Mouse (Mus musculus) kidney, adult 18-20 months (tissue): ENCODE measurements at regions not wholly inside any gene's neighbourhood (a gene's known extent, or its start where the extent isn't known, plus 50 kb on each side); places are given as distances from the start of the nearest gene placed in this dataset.

Experiments
- DNase-seq: peaks from one replicate; pipeline ENCODE4 v3.0.0; 2021

GRCm38 (mm10) chr13:97555312-97555711 is 205.1 kb downstream of the Gm10260 start:
- DNase-seq = no peak

DNA sequence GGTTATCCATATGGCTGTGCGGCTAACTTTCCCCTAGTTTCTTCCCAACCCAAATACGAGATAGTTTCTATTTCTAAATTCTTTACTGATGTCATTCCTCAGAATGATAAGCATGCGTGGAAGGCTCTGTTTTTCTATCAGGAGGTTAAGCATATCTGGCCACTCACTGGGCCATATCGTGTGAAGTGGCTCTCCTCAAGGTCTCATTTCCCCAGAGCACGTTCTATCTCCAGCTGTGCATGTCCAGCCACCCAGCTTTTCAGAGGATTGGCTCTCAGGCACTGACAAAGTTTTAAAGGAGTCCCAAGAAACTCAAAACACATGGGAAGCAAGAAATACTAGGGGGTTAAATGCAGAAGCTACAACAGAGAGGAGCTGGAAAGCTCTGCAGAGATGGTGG is 205.8 kb downstream of the Gm10260 start:
- DNase-seq = no peak

DNA sequence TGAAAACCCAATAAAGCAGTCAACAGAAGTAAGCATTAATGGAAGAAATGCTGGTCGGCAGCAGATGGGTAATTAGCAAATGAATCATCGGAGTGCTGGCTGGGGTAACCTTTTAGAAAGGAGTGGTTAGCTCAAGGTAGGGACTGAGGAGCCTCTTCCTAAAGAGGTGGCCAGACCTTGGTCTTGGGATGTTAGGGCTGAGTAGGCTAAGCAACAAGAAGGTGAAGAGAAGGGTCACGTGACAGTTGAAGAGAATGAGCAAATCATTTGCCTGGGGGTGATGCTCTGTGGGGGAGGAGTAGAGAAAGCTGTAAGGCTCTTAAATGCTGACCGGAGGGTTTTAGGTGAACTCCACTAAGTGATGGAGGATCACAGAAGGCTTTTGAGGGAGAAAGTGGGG is 208.2 kb downstream of the Gm10260 start:
- no peak for DNase-seq

- no peak for DNase-seq
These were observed 209.6 kb downstream of the Gm10260 start for GRCm38 (mm10) chr13:97550880-97551279.

DNA sequence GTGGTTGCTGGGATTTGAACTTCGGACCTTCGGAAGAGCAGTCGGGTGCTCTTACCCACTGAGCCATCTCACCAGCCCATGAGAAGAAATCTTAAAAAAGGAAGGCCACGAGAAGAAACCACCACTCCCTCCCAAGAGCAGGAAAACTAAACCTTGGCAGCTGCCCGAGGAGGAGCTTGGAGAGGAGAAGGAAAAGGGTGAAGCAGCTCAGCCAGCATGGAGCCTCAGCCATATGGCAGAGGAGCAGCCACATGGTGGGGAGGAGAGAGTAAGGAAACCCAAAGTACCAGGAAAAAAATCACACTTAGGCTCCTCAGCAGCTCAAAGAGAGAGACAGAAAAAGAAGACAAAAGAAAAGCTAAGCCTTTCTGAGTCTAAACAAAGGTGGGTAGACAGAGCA is 210.3 kb downstream of the Gm10260 start:
- DNase-seq = no peak

GRCm38 (mm10) chr13:97549384-97549783 is 211.0 kb downstream of the Gm10260 start:
- DNase-seq = no peak

DNA sequence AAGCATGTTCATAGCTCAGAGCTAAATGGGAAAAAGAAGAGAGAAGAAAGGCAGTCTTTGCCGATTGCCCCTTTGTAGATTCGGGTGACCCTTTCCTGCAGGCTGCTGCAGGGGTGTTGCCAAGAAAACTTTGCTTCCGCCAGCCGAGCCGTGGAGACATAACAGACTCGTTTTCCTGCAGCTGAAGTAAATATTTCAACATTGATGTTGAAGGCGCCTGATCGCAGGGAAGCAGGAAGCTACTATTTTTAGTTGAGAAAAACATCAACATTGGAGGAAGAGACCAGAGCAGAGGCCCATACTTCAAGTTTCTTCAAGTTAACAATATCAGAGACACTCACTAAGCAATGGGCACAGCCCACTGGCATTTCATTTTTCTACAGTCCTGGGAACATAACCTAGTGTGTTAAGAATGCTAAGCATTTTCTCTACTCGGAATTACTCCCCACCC is 211.9 kb downstream of the Gm10260 start:
- DNase-seq = peak; percentile 48

- no peak for DNase-seq
These were observed 213.5 kb downstream of the Gm10260 start for GRCm38 (mm10) chr13:97546936-97547335.

GRCm38 (mm10) chr13:97545971-97546454 is 214.4 kb downstream of the Gm10260 start:
- DNase-seq = no peak

DNA sequence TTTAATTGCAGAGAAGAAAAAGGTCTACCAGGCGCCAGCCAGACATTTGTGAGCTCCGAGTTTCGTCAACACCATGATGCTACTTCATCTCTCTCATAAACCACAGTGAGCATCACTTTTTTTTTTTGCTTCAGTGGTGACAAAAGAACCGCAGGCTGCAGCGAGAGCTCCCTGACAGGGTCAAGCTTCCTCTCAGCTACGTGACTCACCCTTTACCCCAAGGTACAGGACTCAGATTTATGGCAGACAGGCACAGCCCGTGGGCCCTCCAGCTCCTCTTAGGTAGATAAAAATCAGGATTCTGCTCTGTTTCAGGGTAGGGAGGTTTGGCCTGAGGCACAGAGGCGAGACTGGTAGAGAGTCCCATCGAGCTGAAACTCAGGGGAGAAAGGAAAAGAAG is 220.7 kb downstream of the Gm10260 start:
- no peak for DNase-seq

DNA sequence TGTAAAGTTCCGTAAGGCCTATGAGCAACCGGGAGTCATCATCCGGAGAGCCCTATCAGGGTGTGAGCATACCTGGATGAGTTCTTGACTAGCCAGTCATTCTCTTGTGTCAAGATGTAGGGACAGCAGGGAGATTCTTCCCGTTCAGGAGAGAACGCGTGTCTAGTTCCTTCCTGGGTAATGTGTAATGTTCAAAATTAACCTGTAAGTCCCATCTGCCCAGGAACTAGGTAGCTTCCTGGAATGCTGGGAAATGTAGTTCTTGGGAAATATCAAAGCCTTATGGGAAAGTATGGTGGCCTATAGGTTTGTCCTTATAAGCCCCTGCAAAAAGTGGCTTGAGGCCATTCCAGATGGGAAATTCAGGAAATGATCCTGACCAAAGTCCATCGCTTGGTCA is 222.0 kb downstream of the Gm10260 start:
- no peak for DNase-seq

DNA sequence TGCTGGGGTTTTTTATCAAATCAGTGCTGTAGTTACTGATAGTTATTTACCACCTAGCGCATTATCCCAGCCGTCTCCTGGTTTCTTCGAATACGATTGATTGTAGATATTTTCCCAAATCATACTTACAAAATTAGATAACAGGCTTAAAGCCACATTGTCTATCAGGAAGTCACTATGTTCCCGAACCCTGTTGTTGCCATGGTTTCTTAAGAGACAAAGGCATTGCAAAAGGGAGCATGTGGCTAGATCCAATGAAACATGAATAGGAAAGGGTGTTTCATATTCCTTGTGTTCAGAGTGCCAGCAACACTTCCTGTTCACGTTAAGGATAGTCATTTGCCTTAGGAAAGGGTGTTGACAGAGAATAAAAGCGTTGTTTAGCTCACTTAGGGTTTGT is 222.7 kb downstream of the Gm10260 start:
- DNase-seq = no peak

- DNase-seq = no peak
These were observed 223.2 kb downstream of the Gm10260 start for GRCm38 (mm10) chr13:97537206-97537605.

DNA sequence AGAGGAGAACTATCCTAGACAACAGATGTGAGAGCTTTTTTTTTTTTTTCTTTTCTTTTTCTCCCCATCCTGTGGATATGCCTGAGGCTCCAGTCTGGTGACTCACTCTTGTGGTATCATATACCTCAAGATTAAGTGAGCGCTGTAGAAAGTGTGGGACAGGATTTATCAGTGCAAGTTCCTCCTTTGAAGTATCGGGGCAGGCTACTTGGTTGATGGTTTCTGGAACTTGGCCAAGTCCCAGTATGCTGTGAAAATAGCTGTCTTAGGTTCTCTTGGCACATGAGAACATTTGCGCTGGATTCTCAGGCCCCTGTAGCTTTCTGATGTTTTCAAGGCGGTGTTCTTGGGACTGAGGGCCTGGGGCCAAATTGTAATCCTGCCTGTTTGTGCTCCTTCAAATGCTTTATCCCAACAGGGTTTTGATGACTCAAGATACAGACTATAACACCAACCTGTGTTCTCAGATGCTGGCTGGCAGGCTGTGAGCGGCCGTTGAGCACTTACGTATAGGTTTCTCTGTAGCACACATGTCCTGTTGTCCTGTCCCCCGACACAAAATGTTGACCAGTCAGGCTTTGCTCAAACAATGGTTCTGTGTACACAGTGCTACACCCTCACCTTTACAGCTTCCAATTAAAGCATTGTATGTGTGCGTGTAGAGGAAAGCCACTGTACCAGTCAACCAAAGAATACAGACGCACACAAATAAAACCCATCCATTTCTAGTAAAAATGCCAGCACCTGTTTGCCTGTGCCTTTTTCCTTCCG is 226.4 kb downstream of the Gm10260 start:
- no peak for DNase-seq

DNA sequence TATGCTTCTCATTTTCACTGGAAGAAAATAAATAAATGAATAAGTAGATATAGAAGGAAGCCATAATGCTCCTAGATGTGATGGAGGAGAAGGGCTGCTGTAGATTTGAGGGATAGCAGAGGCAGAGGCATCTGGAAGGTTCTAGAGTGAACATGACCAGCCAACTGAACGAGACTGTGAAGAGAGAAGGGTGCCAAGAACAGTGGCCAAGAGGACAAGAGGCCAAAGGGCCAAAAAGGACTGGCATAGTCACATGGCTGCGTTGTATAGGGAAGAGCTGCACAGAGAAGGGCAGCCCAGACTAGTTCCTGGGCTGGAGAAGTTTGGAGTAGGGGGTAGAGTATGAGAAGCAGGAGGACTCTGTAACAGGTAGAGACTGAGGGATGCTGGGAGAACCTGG is 229.3 kb downstream of the Gm10260 start:
- DNase-seq = peak; percentile 23

DNA sequence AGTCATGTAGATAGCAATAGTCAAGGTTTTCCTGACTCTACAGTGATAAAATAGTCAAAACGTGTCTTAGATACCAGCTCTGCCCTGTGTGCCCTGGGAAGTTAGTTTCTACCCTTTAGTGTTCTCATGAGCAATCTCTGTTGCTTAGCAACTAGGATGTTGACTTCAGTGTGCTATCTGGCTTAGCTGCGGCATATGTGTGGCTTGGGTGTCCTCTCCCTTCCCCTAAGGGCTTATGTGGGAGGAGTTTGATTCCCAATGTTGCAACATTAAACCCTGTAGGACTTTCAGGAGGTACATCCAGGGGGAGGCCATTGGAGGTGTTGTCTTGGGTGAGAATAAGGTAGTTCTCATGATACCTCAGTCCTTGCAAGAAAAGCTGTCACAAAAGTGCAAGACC is 229.9 kb downstream of the Gm10260 start:
- DNase-seq = no peak

DNA sequence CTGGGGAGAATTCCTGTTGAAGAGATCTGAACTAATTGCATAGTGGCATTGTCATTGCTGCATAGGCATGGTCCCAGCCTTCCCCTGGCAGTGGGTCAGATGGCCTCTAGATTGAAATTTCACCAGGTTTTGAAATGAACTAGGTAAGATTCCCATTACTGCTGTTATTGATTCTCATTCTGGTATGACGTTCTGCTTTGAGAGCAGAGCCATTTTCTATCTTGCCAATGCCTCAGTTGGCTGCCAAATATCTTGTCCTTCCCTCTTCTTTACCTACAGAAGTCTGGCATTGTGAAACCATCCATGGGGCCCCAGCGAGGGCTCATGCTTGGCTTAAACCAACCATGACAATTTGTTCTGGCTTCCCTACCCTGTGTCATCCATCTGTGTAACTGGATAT is 232.5 kb downstream of the Gm10260 start:
- DNase-seq = no peak

DNA sequence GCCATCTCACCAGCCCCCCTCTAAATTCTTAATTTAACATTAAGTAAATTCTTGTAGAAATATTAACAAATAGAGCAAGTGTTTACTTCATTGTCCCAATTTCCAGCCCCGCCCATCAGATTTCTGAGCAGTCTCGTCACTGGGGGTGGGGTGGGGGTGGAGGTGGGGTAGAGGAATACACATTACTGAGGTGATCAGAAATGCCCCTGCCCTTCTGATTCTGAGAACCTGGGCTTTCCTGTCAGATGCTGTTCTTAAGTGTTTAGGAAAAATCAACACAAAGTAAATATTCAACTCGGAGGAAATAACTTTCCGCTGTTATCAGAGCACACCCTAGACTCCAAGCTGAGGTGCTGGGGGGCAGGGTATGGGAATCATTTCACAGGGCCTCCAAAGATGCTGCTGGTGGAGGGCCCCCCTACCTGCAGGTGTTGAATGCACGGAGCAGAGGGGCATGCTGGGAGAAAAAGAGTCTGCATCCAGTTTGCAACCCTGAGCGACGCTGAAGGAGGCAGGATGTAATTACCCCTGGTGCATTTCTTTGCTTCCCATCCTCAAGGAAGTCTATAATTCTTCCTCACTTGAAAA is 235.5 kb downstream of the Gm10260 start:
- DNase-seq = no peak

GRCm38 (mm10) chr13:97523523-97524412 is 236.7 kb downstream of the Gm10260 start:
- peak; percentile 42 for DNase-seq

DNA sequence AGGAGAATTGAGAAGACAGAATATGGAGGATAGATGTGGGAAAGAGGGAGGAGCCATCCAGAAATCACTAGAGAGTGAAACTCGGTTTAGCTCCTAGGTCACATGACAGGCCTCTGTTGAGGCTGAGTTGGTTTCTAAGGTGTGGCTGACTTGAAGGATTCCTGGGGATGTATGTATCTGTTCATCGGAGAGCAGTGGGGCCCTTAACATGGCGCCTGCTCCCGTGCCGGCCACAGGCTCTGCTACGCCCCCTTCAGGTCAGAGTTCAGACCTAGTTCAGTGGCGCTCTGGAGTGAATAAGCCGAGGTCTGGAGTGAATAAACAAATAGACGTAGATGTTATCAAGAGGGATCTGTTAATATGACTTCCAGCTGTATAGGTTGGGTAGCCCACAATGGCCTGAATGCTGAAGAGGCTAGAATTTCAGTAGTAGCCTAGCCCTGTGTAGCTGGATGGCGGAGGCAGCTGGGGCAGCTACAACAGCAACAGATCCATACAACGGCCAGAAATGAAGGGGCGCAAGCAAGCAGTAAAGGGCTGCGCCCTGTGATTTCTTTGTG is 239.4 kb downstream of the Gm10260 start:
- DNase-seq = no peak

DNA sequence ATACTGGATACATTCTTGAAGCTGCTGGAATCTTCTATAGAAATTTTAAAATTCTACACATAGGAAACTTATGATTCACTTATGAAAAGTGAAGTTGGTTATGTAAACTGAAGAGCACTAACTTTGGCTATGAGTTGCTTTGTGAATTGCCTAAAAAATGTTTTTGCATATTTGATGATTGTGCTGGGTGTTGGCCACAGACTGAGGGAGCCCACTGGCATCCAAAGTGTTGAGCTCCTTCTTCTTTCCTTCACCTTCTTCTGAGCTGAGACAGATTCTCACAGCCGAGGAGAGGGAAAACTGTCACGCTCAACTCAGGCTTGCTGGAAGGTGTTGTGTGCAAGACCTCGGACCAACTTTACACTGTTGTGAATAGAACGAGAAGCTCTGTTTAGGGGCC is 243.7 kb downstream of the Gm10260 start:
- DNase-seq = no peak

GRCm38 (mm10) chr13:97514421-97515066 is 245.9 kb downstream of the Gm10260 start:
- no peak for DNase-seq

DNA sequence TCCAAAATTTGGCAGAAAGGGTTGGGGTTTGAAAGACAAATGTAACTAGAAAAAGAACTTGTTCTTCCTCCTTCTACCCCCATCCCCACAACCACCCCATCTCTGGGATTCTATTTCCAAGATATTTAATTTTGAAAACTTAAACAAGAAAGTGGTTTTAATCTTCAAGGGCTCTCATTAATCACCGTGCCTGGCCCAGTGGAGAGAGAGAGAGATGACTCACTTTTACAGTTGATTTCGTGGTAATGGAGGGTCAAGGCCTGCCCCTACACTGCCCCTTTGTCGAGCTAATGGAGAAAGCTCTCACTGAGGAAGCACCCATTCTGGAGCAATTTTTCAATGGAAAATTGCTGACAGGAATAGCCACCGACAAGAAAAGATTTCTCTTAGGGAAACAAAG is 247.9 kb downstream of the Gm10260 start:
- DNase-seq = no peak
